Mouse (Mus musculus): ENCODE data around the gene Aicda. TPM values are rescaled to one million over a fixed set of nuclear protein-coding genes. Genes with fewer than 3 reads are reported as not detected.
A peak's percentile ranks its signal among the peaks of the same experiment; 100 is the strongest.

Aicda gene
- total and polyA plus RNA-seq, 3 experiments = 5.4 to 41.1 (median 33.3) TPM

DNA sequence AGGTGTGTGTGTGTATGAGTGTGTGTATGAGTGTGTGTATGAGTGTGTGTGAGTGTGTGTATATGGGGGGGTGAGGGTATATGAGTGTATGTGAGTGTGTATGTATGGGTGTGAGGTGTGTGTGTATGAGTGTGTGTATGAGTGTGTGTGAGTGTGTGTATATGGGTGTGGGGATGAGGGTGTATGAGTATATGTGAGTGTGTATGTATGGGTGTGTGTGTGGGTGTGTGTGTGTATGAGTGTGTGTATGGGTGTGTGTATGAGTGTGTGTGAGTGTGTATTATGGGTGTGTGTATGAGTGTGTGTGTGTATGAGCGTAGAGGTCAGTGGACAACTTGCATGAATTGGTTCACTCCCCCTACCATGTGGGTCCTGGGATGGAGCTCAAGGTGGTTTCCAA, 8.9 kb upstream of the Aicda start:
- no peaks in the 10 kb centered on the region for H3K9me3 ChIP-seq (replicated peaks; ENCODE audit: low read length)
- in situ Hi-C loops (cut with MboI; ENCODE audit: low pct_ligation_motif_present, low pct_unique_long_range_greater_than_20kb, low sequenced_read_pairs) = no loop called here
- TF ChIP-seq ZNF384 (IDR thresholded peaks at IDR 0.05; ENCODE audit: low read depth, low read length) = no peak
- no peak for TF ChIP-seq USF2 (conservative IDR thresholded peaks at IDR 0.05; ENCODE audit: low read depth, low read length)
- TF ChIP-seq ZC3H11A (IDR thresholded peaks at IDR 0.05; ENCODE audit: low read depth, low read length) = no peak
- no peak for TF ChIP-seq POLR2AphosphoS2 (IDR thresholded peaks at IDR 0.05; ENCODE audit: low read depth, low read length)
- TF ChIP-seq POLR2A (IDR thresholded peaks at IDR 0.05; ENCODE audit: low read depth, low read length) = no peak
- no peak for TF ChIP-seq MAFK (IDR thresholded peaks at IDR 0.05; ENCODE audit: insufficient replicate concordance, low read length)
- TF ChIP-seq MEF2A (IDR thresholded peaks at IDR 0.05; ENCODE audit: borderline replicate concordance, low read depth, low read length) = no peak
- TF ChIP-seq NRF1 (IDR thresholded peaks at IDR 0.05; ENCODE audit: low read depth, low read length) = no peak
- TF ChIP-seq USF1 (IDR thresholded peaks at IDR 0.05; ENCODE audit: low read depth, low read length) = no peak
- no peak for TF ChIP-seq CHD1 (IDR thresholded peaks at IDR 0.05; ENCODE audit: low read depth, low read length)
- no peak for TF ChIP-seq PAX5 (IDR thresholded peaks at IDR 0.05; ENCODE audit: low read length)
- TF ChIP-seq IRF4 (IDR thresholded peaks at IDR 0.05; ENCODE audit: low read depth, low read length) = no peak
- no peak for TF ChIP-seq ZKSCAN1 (IDR thresholded peaks at IDR 0.05; ENCODE audit: borderline replicate concordance, low read depth, low read length)
- TF ChIP-seq MXI1 (IDR thresholded peaks at IDR 0.05; ENCODE audit: low read depth, low read length) = no peak
- TF ChIP-seq ETS1 (conservative IDR thresholded peaks at IDR 0.05; ENCODE audit: low read depth, low read length) = no peak
- TF ChIP-seq MAZ (IDR thresholded peaks at IDR 0.05; ENCODE audit: low read depth, low read length) = no peak
- no peak for TF ChIP-seq JUND (conservative IDR thresholded peaks at IDR 0.05; ENCODE audit: low read depth, low read length)
- TF ChIP-seq EP300 (IDR thresholded peaks at IDR 0.05; ENCODE audit: low read length) = no peak
- dilution Hi-C loops (cut with MboI; ENCODE audit: extremely low pct_ligation_motif_present, extremely low pct_unique_long_range_greater_than_20kb, low sequenced_read_pairs) = no loop called here
- no peaks in the 10 kb centered on the region for H3K79me2 ChIP-seq (replicated peaks; ENCODE audit: control insufficient read depth, extremely low read depth, insufficient read depth, poor library complexity, severe bottlenecking)
- peaks cover 9 to 29% of the 10 kb centered on the region in 2 experiments for H3K4me1 ChIP-seq (ENCODE audit: control insufficient read depth in 1 of 2, insufficient read depth in 2 of 2)
- H3K9ac ChIP-seq (ENCODE audit: insufficient read depth, low read depth) = no peak overlapping the region
- peak overlapping the region in 1 of 3 experiments; percentile 11 for H3K4me3 ChIP-seq (replicated peaks in 1 of 3; ENCODE audit: low read depth in 2 of 3, low read length in 2 of 3, poor library complexity in 1 of 3)
- peak overlapping the region; percentile 64; the same call in 1 of the 2 replicates for H3K4me2 ChIP-seq (ENCODE audit: insufficient read depth, low read depth, poor library complexity, severe bottlenecking)
- H3K27ac ChIP-seq (ENCODE audit: insufficient read depth, low read depth) = no peak overlapping the region
- no peak for DNase-seq (ENCODE audit: extremely low read depth)
- no peaks in the 10 kb centered on the region for H3K36me3 ChIP-seq (replicated peaks in 1 of 2; ENCODE audit: control insufficient read depth in 1 of 2, insufficient read depth in 1 of 2, low read length in 1 of 2)
- no peaks in the 10 kb centered on the region for H3K27me3 ChIP-seq (replicated peaks)

DNA sequence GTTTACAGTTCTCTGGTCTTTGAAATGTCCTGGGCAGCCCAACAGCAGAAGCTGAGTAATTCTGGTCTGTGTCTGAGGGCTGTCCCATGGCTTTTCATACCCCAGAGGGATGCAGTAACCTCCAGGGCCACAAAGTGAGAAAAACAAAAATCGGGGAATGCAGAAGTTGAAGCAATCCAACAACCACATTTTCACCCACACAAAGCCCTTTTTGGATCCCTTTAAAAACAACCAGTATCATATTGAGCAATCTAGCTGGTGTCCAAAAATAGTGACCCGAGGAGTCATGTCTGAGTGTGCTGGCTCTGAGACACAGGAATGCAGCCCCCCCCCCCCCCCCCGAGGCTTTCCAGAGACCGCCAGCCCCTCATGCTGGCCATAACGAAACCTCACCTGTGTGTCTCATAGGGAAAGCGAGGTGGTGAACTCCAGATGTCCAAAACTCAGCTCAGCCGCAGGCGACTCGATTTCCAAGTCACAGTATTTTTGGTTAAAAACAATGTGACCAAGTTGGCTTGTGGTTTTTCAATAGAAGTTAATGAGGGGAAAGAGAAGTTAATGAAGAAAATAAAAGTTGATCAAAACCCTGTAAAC, 8.2 kb upstream of the Aicda start:
- no peaks in the 10 kb centered on the region for H3K9me3 ChIP-seq (replicated peaks; ENCODE audit: low read length)

More for the DNA sequence above, 8.2 kb upstream of the Aicda start:
- no peaks in the 10 kb centered on the region for H3K27me3 ChIP-seq (replicated peaks)
- in situ Hi-C loops (cut with MboI; ENCODE audit: low pct_ligation_motif_present, low pct_unique_long_range_greater_than_20kb, low sequenced_read_pairs) = no loop called here
- DNase-seq (ENCODE audit: extremely low read depth) = peak; percentile 85
- no peak overlapping the region for H3K4me3 ChIP-seq (replicated peaks in 1 of 3; ENCODE audit: low read depth in 2 of 3, low read length in 2 of 3, poor library complexity in 1 of 3)
- peak overlapping the region; percentile 64 for H3K4me2 ChIP-seq (ENCODE audit: insufficient read depth, low read depth, poor library complexity, severe bottlenecking)
- peaks cover 9 to 29% of the 10 kb centered on the region in 2 experiments for H3K4me1 ChIP-seq (ENCODE audit: control insufficient read depth in 1 of 2, insufficient read depth in 2 of 2)
- H3K9ac ChIP-seq (ENCODE audit: insufficient read depth, low read depth) = no peak overlapping the region
- H3K36me3 ChIP-seq (replicated peaks in 1 of 2; ENCODE audit: control insufficient read depth in 1 of 2, insufficient read depth in 1 of 2, low read length in 1 of 2) = no peaks in the 10 kb centered on the region
- TF ChIP-seq JUN (IDR thresholded peaks at IDR 0.05; ENCODE audit: insufficient read depth, low read depth, low read length) (peak; percentile 29; the same call in 1 of the 2 replicates), TCF12 (IDR thresholded peaks at IDR 0.05; ENCODE audit: low read depth, low read length) (peak; percentile 84), ZNF384 (IDR thresholded peaks at IDR 0.05; ENCODE audit: low read depth, low read length) (peak; percentile 49; the same call in 1 of the 2 replicates), MAFK (IDR thresholded peaks at IDR 0.05; ENCODE audit: insufficient replicate concordance, low read length) (peak; percentile 88), SIN3A (IDR thresholded peaks at IDR 0.05; ENCODE audit: low read length) (peak; percentile 63; the same call in 1 of the 2 replicates), CTCF (conservative IDR thresholded peaks at IDR 0.05 in 1 of 2, IDR thresholded peaks at IDR 0.05 in 1 of 2; ENCODE audit: low read depth in 2 of 2, low read length in 2 of 2) (no peak), IRF4 (IDR thresholded peaks at IDR 0.05; ENCODE audit: low read depth, low read length) (peak; percentile 91), USF1 (IDR thresholded peaks at IDR 0.05; ENCODE audit: low read depth, low read length) (no peak), ETS1 (conservative IDR thresholded peaks at IDR 0.05; ENCODE audit: low read depth, low read length) (peak; percentile 84), RCOR1 (conservative IDR thresholded peaks at IDR 0.05; ENCODE audit: low read depth, low read length) (0 out of 2 replicates have a peak, but pooled peaks have one; percentile 69), EP300 (IDR thresholded peaks at IDR 0.05; ENCODE audit: low read length) (peak; percentile 90), MAZ (IDR thresholded peaks at IDR 0.05; ENCODE audit: low read depth, low read length) (peak; percentile 27; the same call in 1 of the 2 replicates), POLR2A (IDR thresholded peaks at IDR 0.05; ENCODE audit: low read depth, low read length) (no peak), JUND (conservative IDR thresholded peaks at IDR 0.05; ENCODE audit: low read depth, low read length) (peak; percentile 29; the same call in 1 of the 2 replicates), BHLHE40 (IDR thresholded peaks at IDR 0.05; ENCODE audit: low read depth, low read length) (peak; percentile 89), ELF1 (IDR thresholded peaks at IDR 0.05; ENCODE audit: low read depth, low read length) (no peak), TBP (conservative IDR thresholded peaks at IDR 0.05; ENCODE audit: low read depth, low read length) (no peak), KAT2A (IDR thresholded peaks at IDR 0.05; ENCODE audit: insufficient replicate concordance, low read length) (no peak), MXI1 (IDR thresholded peaks at IDR 0.05; ENCODE audit: low read depth, low read length) (no peak), NELFE (IDR thresholded peaks at IDR 0.05; ENCODE audit: low read depth, low read length) (no peak), MEF2A (IDR thresholded peaks at IDR 0.05; ENCODE audit: borderline replicate concordance, low read depth, low read length) (peak; percentile 97)
- dilution Hi-C loops (cut with MboI; ENCODE audit: extremely low pct_ligation_motif_present, extremely low pct_unique_long_range_greater_than_20kb, low sequenced_read_pairs) = no loop called here
- H3K27ac ChIP-seq (ENCODE audit: insufficient read depth, low read depth) = no peak overlapping the region
- H3K79me2 ChIP-seq (replicated peaks; ENCODE audit: control insufficient read depth, extremely low read depth, insufficient read depth, poor library complexity, severe bottlenecking) = no peaks in the 10 kb centered on the region

All from CH12.LX (cell line).